Mouse (Mus musculus) C2C12 (cell line): Measurements from ENCODE around the gene Stk40. TPM values are rescaled to one million over a fixed set of nuclear protein-coding genes. Genes with fewer than 3 reads are reported as not detected.

ENCODE experiments used
- H3K27me3 ChIP-seq: one replicate; pipeline ENCODE4 v1.6.1; 2011; ENCODE audit not compliant: control insufficient read depth, insufficient read depth, insufficient read length
- H3K36me3 ChIP-seq: one replicate; pipeline ENCODE4 v1.6.1; 2011; ENCODE audit not compliant: control insufficient read depth, insufficient read depth
- H3K4me3 ChIP-seq: one replicate; pipeline ENCODE4 v1.5.1; 2011; ENCODE audit warnings: mild to moderate bottlenecking, control low read depth; ENCODE audit not compliant: poor library complexity, insufficient read depth, severe bottlenecking
- H3K79me2 ChIP-seq: one replicate; pipeline ENCODE4 v1.6.1; 2011; ENCODE audit not compliant: control insufficient read depth, insufficient read depth
- H3K79me3 ChIP-seq: one replicate; pipeline ENCODE4 v1.6.1; 2011; ENCODE audit warnings: low read depth, control low read depth
- H3ac ChIP-seq: one replicate; pipeline ENCODE3; 2011; ENCODE audit warnings: low read depth; ENCODE audit not compliant: control insufficient read depth, insufficient read length
- CEBPB ChIP-seq: IDR thresholded peaks from one replicate; pipeline ENCODE4 v1.6.1; 2011; ENCODE audit warnings: low read depth, mild to moderate bottlenecking, control low read depth, moderate library complexity
- CTCF ChIP-seq: IDR thresholded peaks from one replicate; pipeline ENCODE4 v1.5.1; 2011; ENCODE audit not compliant: control insufficient read depth, insufficient read depth, insufficient read length
- FOSL1 ChIP-seq: IDR thresholded peaks from one replicate; pipeline ENCODE4 v1.8.0; 2011; ENCODE audit warnings: mild to moderate bottlenecking, low read length; ENCODE audit not compliant: poor library complexity, insufficient read depth, severe bottlenecking
- MAX ChIP-seq: IDR thresholded peaks from one replicate; pipeline ENCODE4 v1.6.1; 2011; ENCODE audit warnings: mild to moderate bottlenecking, control low read depth
- MYOD1 ChIP-seq: IDR thresholded peaks from one replicate; pipeline ENCODE4 v1.6.1; 2011; ENCODE audit warnings: low read depth; ENCODE audit not compliant: control insufficient read depth, insufficient read length
- MYOG ChIP-seq: IDR thresholded peaks from one replicate; pipeline ENCODE4 v1.6.1; 2011; ENCODE audit not compliant: control insufficient read depth, insufficient read length; ENCODE audit errors: extremely low read depth
- USF1 ChIP-seq: IDR thresholded peaks from one replicate; pipeline ENCODE4 v1.6.1; 2011; ENCODE audit warnings: low read depth, mild to moderate bottlenecking, control low read depth, moderate library complexity
- polyA plus RNA-seq: library from polyadenylated mRNA; unstranded; fragments of >200 nt; fragmentation: generic; extraction: Trizol; gene quantifications from one replicate; pipeline ENCODE4 v1.2.1, GENCODE M21; 2012; ENCODE audit warnings: missing spikeins

Stk40 gene
- polyA plus RNA-seq, 1 experiment = 11.0 TPM

GRCm38 (mm10) chr4:126152864-126153263 lies 49.1 kb downstream of the Stk40 start:
- peaks cover 14% of the 10 kb centered on the region for H3K79me2 ChIP-seq
- peaks cover 3% of the 10 kb centered on the region for H3K79me3 ChIP-seq
- no peak overlapping the region for H3K4me3 ChIP-seq
- no peak for TF ChIP-seq FOSL1
- TF ChIP-seq MYOD1 = no peak
- no peak for TF ChIP-seq CTCF
- TF ChIP-seq MAX = no peak
- H3K36me3 ChIP-seq = peaks cover 7% of the 10 kb centered on the region
- H3K27me3 ChIP-seq = no peaks in the 10 kb centered on the region
- no peak overlapping the region for H3ac ChIP-seq

GRCm38 (mm10) chr4:126155183-126155582 lies 51.4 kb downstream of the Stk40 start:
- H3K27me3 ChIP-seq = no peaks in the 10 kb centered on the region
- H3K36me3 ChIP-seq = peaks cover 7% of the 10 kb centered on the region
- no peak overlapping the region for H3ac ChIP-seq
- H3K79me3 ChIP-seq = no peaks in the 10 kb centered on the region
- no peaks in the 10 kb centered on the region for H3K79me2 ChIP-seq
- H3K4me3 ChIP-seq = no peak overlapping the region
- TF ChIP-seq FOSL1 (no peak), USF1 (no peak)

- no peak overlapping the region for H3ac ChIP-seq
- H3K79me2 ChIP-seq = no peaks in the 10 kb centered on the region
- H3K36me3 ChIP-seq = peaks cover 7% of the 10 kb centered on the region
- H3K79me3 ChIP-seq = no peaks in the 10 kb centered on the region
- no peak overlapping the region for H3K4me3 ChIP-seq
- no peaks in the 10 kb centered on the region for H3K27me3 ChIP-seq
- no peak for TF ChIP-seq CTCF
- TF ChIP-seq CEBPB = no peak
- TF ChIP-seq MYOG = no peak
- no peak for TF ChIP-seq USF1
- TF ChIP-seq MYOD1 = no peak
- no peak for TF ChIP-seq FOSL1
- TF ChIP-seq MAX = no peak
These were observed 52.1 kb downstream of the Stk40 start for GRCm38 (mm10) chr4:126155869-126156268.

GRCm38 (mm10) chr4:126156617-126157016 lies 52.9 kb downstream of the Stk40 start:
- Histone ChIP-seq H3K36me3 (peaks cover 7% of the 10 kb centered on the region), H3K79me2 (no peaks in the 10 kb centered on the region), H3ac (no peak overlapping the region), H3K27me3 (no peaks in the 10 kb centered on the region), H3K4me3 (no peak overlapping the region), H3K79me3 (no peaks in the 10 kb centered on the region)
- TF ChIP-seq MYOG (no peak), CEBPB (no peak), MAX (no peak), MYOD1 (no peak), CTCF (peak; percentile 26), FOSL1 (no peak), USF1 (no peak)

- H3ac ChIP-seq = no peak overlapping the region
- TF ChIP-seq FOSL1 (no peak), CEBPB (no peak), MYOD1 (no peak), USF1 (no peak), CTCF (no peak), MYOG (no peak), MAX (no peak)
These were observed 53.8 kb downstream of the Stk40 start for GRCm38 (mm10) chr4:126157562-126157961.

GRCm38 (mm10) chr4:126159455-126159854 lies 55.7 kb downstream of the Stk40 start:
- Histone ChIP-seq H3ac (no peak overlapping the region), H3K27me3 (no peaks in the 10 kb centered on the region)
- TF ChIP-seq MAX (no peak), USF1 (no peak), FOSL1 (no peak), CTCF (no peak), CEBPB (no peak), MYOD1 (no peak), MYOG (no peak)

More at GRCm38 (mm10) chr4:126157562-126157961, 53.8 kb downstream of the Stk40 start:
- H3K27me3 ChIP-seq = no peaks in the 10 kb centered on the region
- H3K36me3 ChIP-seq = peaks cover 7% of the 10 kb centered on the region
- H3K4me3 ChIP-seq = no peak overlapping the region
- no peaks in the 10 kb centered on the region for H3K79me2 ChIP-seq
- no peaks in the 10 kb centered on the region for H3K79me3 ChIP-seq

More at GRCm38 (mm10) chr4:126159455-126159854, 55.7 kb downstream of the Stk40 start:
- Histone ChIP-seq H3K79me2 (no peaks in the 10 kb centered on the region), H3K79me3 (no peaks in the 10 kb centered on the region), H3K4me3 (no peak overlapping the region), H3K36me3 (peaks cover 7% of the 10 kb centered on the region)
